Mouse (Mus musculus): ENCODE measurements at regions not wholly inside any gene's neighbourhood (a gene's known extent, or its start where the extent isn't known, plus 50 kb on each side); places are given as distances from the start of the nearest gene placed in this dataset.

GRCm38 (mm10) chr3:136583937-136584336 is 86.0 kb upstream of the Ppp3ca start:
- in situ Hi-C loops (cut with MboI; ENCODE audit: low sequenced_read_pairs in 2 of 2, unreplicated experiment in 2 of 2) = no loop called here
- DNase-seq (ENCODE audit: low read depth, low spot score) = no peak
- Histone ChIP-seq H3K36me3 (ENCODE audit: control insufficient read depth, insufficient read depth, low read length, poor library complexity, severe bottlenecking) (no peaks in the 10 kb centered on the region), H3K9me3 (ENCODE audit: control insufficient read depth, insufficient read depth, low read depth, low read length) (no peaks in the 10 kb centered on the region), H3K9ac (ENCODE audit: insufficient read depth, low read depth, low read length, poor library complexity, severe bottlenecking) (no peak overlapping the region), H3K4me1 (ENCODE audit: control insufficient read depth in 2 of 2, insufficient read depth in 2 of 2, low read length in 2 of 2, poor library complexity in 1 of 2) (no peaks in the 10 kb centered on the region), H3K4me3 (ENCODE audit: insufficient read depth in 1 of 2, low read depth in 1 of 2, low read length in 2 of 2, poor library complexity in 1 of 2, severe bottlenecking in 1 of 2) (no peak overlapping the region), H3K27ac (ENCODE audit: insufficient read depth, low read depth, low read length, poor library complexity, severe bottlenecking) (no peak overlapping the region)
- TF ChIP-seq MAFK (IDR thresholded peaks at IDR 0.05; ENCODE audit: insufficient read depth, low read depth, low read length) = no peak
- TF ChIP-seq CHD2 (IDR thresholded peaks at IDR 0.05; ENCODE audit: low read depth, low read length) = no peak
- no peak for TF ChIP-seq ZC3H11A (IDR thresholded peaks at IDR 0.05; ENCODE audit: borderline replicate concordance, low read depth, low read length)
- no peak for TF ChIP-seq HCFC1 (IDR thresholded peaks at IDR 0.05; ENCODE audit: borderline replicate concordance, insufficient read depth, low read length)
- TF ChIP-seq ZNF384 (IDR thresholded peaks at IDR 0.05; ENCODE audit: low read depth, low read length) = no peak

GRCm38 (mm10) chr3:136578016-136578415 is 91.9 kb upstream of the Ppp3ca start:
- H3K9ac ChIP-seq (ENCODE audit: insufficient read depth, low read depth, low read length, poor library complexity, severe bottlenecking) = no peak overlapping the region
- no peaks in the 10 kb centered on the region for H3K4me1 ChIP-seq (ENCODE audit: control insufficient read depth in 2 of 2, insufficient read depth in 2 of 2, low read length in 2 of 2, poor library complexity in 1 of 2)
- H3K4me3 ChIP-seq (ENCODE audit: insufficient read depth in 1 of 2, low read depth in 1 of 2, low read length in 2 of 2, poor library complexity in 1 of 2, severe bottlenecking in 1 of 2) = no peak overlapping the region
- TF ChIP-seq ZC3H11A (IDR thresholded peaks at IDR 0.05; ENCODE audit: borderline replicate concordance, low read depth, low read length) = no peak
- TF ChIP-seq HCFC1 (IDR thresholded peaks at IDR 0.05; ENCODE audit: borderline replicate concordance, insufficient read depth, low read length) = no peak
- TF ChIP-seq MAFK (IDR thresholded peaks at IDR 0.05; ENCODE audit: insufficient read depth, low read depth, low read length) = no peak
- no peak for TF ChIP-seq ZNF384 (IDR thresholded peaks at IDR 0.05; ENCODE audit: low read depth, low read length)
- TF ChIP-seq CHD2 (IDR thresholded peaks at IDR 0.05; ENCODE audit: low read depth, low read length) = no peak
- DNase-seq (ENCODE audit: low read depth, low spot score) = no peak
- H3K9me3 ChIP-seq (ENCODE audit: control insufficient read depth, insufficient read depth, low read depth, low read length) = no peaks in the 10 kb centered on the region
- in situ Hi-C loops (cut with MboI; ENCODE audit: low sequenced_read_pairs in 2 of 2, unreplicated experiment in 2 of 2) = no loop called here
- no peak overlapping the region for H3K27ac ChIP-seq (ENCODE audit: insufficient read depth, low read depth, low read length, poor library complexity, severe bottlenecking)
- no peaks in the 10 kb centered on the region for H3K36me3 ChIP-seq (ENCODE audit: control insufficient read depth, insufficient read depth, low read length, poor library complexity, severe bottlenecking)

GRCm38 (mm10) chr3:136570517-136570916 is 99.4 kb upstream of the Ppp3ca start:
- DNase-seq (ENCODE audit: low read depth, low spot score) = no peak
- Histone ChIP-seq H3K36me3 (ENCODE audit: control insufficient read depth, insufficient read depth, low read length, poor library complexity, severe bottlenecking) (no peaks in the 10 kb centered on the region), H3K4me1 (ENCODE audit: control insufficient read depth in 2 of 2, insufficient read depth in 2 of 2, low read length in 2 of 2, poor library complexity in 1 of 2) (no peaks in the 10 kb centered on the region), H3K9ac (ENCODE audit: insufficient read depth, low read depth, low read length, poor library complexity, severe bottlenecking) (no peak overlapping the region), H3K4me3 (ENCODE audit: insufficient read depth in 1 of 2, low read depth in 1 of 2, low read length in 2 of 2, poor library complexity in 1 of 2, severe bottlenecking in 1 of 2) (no peak overlapping the region), H3K27ac (ENCODE audit: insufficient read depth, low read depth, low read length, poor library complexity, severe bottlenecking) (no peak overlapping the region), H3K9me3 (ENCODE audit: control insufficient read depth, insufficient read depth, low read depth, low read length) (no peaks in the 10 kb centered on the region)
- in situ Hi-C loops (cut with MboI; ENCODE audit: low sequenced_read_pairs in 2 of 2, unreplicated experiment in 2 of 2) = no loop called here
- TF ChIP-seq CHD2 (IDR thresholded peaks at IDR 0.05; ENCODE audit: low read depth, low read length) = no peak

GRCm38 (mm10) chr3:136556488-136556887 is 113.4 kb upstream of the Ppp3ca start:
- in situ Hi-C loops (cut with MboI; ENCODE audit: low sequenced_read_pairs in 2 of 2, unreplicated experiment in 2 of 2) = no loop called here
- H3K9ac ChIP-seq (ENCODE audit: insufficient read depth, low read depth, low read length, poor library complexity, severe bottlenecking) = no peak overlapping the region
- H3K4me3 ChIP-seq (ENCODE audit: insufficient read depth in 1 of 2, low read depth in 1 of 2, low read length in 2 of 2, poor library complexity in 1 of 2, severe bottlenecking in 1 of 2) = no peak overlapping the region
- H3K27ac ChIP-seq (ENCODE audit: insufficient read depth, low read depth, low read length, poor library complexity, severe bottlenecking) = no peak overlapping the region
- H3K4me1 ChIP-seq (ENCODE audit: control insufficient read depth in 2 of 2, insufficient read depth in 2 of 2, low read length in 2 of 2, poor library complexity in 1 of 2) = no peaks in the 10 kb centered on the region
- DNase-seq (ENCODE audit: low read depth, low spot score) = no peak
- H3K9me3 ChIP-seq (ENCODE audit: control insufficient read depth, insufficient read depth, low read depth, low read length) = no peaks in the 10 kb centered on the region
- H3K36me3 ChIP-seq (ENCODE audit: control insufficient read depth, insufficient read depth, low read length, poor library complexity, severe bottlenecking) = no peaks in the 10 kb centered on the region
- no peak for TF ChIP-seq CHD2 (IDR thresholded peaks at IDR 0.05; ENCODE audit: low read depth, low read length)
- TF ChIP-seq MAFK (IDR thresholded peaks at IDR 0.05; ENCODE audit: insufficient read depth, low read depth, low read length) = no peak
- TF ChIP-seq ZC3H11A (IDR thresholded peaks at IDR 0.05; ENCODE audit: borderline replicate concordance, low read depth, low read length) = no peak
- TF ChIP-seq HCFC1 (IDR thresholded peaks at IDR 0.05; ENCODE audit: borderline replicate concordance, insufficient read depth, low read length) = no peak
- no peak for TF ChIP-seq ZNF384 (IDR thresholded peaks at IDR 0.05; ENCODE audit: low read depth, low read length)

GRCm38 (mm10) chr3:136549471-136549870 is 120.5 kb upstream of the Ppp3ca start:
- Histone ChIP-seq H3K4me3 (ENCODE audit: insufficient read depth in 1 of 2, low read depth in 1 of 2, low read length in 2 of 2, poor library complexity in 1 of 2, severe bottlenecking in 1 of 2) (no peak overlapping the region), H3K9me3 (ENCODE audit: control insufficient read depth, insufficient read depth, low read depth, low read length) (no peaks in the 10 kb centered on the region), H3K4me1 (ENCODE audit: control insufficient read depth in 2 of 2, insufficient read depth in 2 of 2, low read length in 2 of 2, poor library complexity in 1 of 2) (no peaks in the 10 kb centered on the region), H3K36me3 (ENCODE audit: control insufficient read depth, insufficient read depth, low read length, poor library complexity, severe bottlenecking) (no peaks in the 10 kb centered on the region), H3K27ac (ENCODE audit: insufficient read depth, low read depth, low read length, poor library complexity, severe bottlenecking) (no peak overlapping the region), H3K9ac (ENCODE audit: insufficient read depth, low read depth, low read length, poor library complexity, severe bottlenecking) (no peak overlapping the region)
- in situ Hi-C loops (cut with MboI; ENCODE audit: low sequenced_read_pairs in 2 of 2, unreplicated experiment in 2 of 2) = no loop called here
- DNase-seq (ENCODE audit: low read depth, low spot score) = no peak
- no peak for TF ChIP-seq CHD2 (IDR thresholded peaks at IDR 0.05; ENCODE audit: low read depth, low read length)
- TF ChIP-seq ZC3H11A (IDR thresholded peaks at IDR 0.05; ENCODE audit: borderline replicate concordance, low read depth, low read length) = no peak
- no peak for TF ChIP-seq HCFC1 (IDR thresholded peaks at IDR 0.05; ENCODE audit: borderline replicate concordance, insufficient read depth, low read length)
- no peak for TF ChIP-seq ZNF384 (IDR thresholded peaks at IDR 0.05; ENCODE audit: low read depth, low read length)
- no peak for TF ChIP-seq MAFK (IDR thresholded peaks at IDR 0.05; ENCODE audit: insufficient read depth, low read depth, low read length)

Measured in ES-E14 (cell line).